Comparison of ENCODE assay signal across 20 mouse cellular contexts in the genomic region with DNA sequence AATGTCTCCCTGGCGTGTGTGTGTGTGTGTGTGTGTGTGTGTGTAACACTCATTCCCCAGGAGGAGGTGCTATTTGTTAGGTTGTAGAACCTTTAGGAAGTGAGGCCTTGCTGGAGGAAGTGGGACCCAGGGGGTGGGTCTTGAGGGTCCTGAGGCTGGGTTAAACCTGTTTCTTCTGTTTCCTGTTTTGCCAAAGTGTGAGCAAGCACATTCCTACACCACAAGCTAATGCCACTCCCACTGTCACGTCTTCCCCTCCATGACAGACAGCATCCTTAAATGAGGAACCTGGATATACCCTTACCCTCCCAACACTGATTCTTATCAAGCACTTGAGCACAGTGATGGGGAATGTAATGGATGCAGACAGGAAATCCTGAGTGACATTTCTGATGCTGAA.
"Had no signal": no experiment of that assay in that cellular context is flagged by ENCODE, and none has a peak within 500 bp of the region (broad histone marks: within the 10 kb centered on the region; RNA-seq: fewer than 3 reads in every experiment).

No protein-coding gene starts in this region.

- H3K27me3 ChIP-seq: limb, embryonic 13.5 days; liver, embryonic 13.5 days; midbrain, embryonic 12.5 days; midbrain, embryonic 15.5 days; neural tube, embryonic 12.5 days; neural tube, embryonic 15.5 days; stomach, embryonic 15.5 days had no signal

- H3K4me2 ChIP-seq: limb, embryonic 13.5 days; liver, embryonic 13.5 days; lung, embryonic 14.5 days; midbrain, embryonic 12.5 days; midbrain, embryonic 15.5 days; neural tube, embryonic 12.5 days; neural tube, embryonic 15.5 days; stomach, embryonic 15.5 days had no signal

- H3K9ac ChIP-seq: limb, embryonic 13.5 days; liver, embryonic 13.5 days; lung, embryonic 14.5 days; midbrain, embryonic 12.5 days; midbrain, embryonic 15.5 days; neural tube, embryonic 12.5 days; neural tube, embryonic 15.5 days; stomach, embryonic 15.5 days had no signal

- H3K36me3 ChIP-seq: limb, embryonic 10.5 days; limb, embryonic 13.5 days; liver, embryonic 13.5 days; midbrain, embryonic 12.5 days; midbrain, embryonic 15.5 days; neural tube, embryonic 12.5 days; neural tube, embryonic 15.5 days; stomach, embryonic 15.5 days had no signal

- H3K27ac ChIP-seq: layer of hippocampus, adult 2 months; limb, embryonic 10.5 days; limb, embryonic 13.5 days; liver, embryonic 13.5 days; midbrain, embryonic 12.5 days; midbrain, embryonic 15.5 days; neural tube, embryonic 12.5 days; neural tube, embryonic 15.5 days; stomach, embryonic 15.5 days had no signal

- ATAC-seq: inflammation-experienced regulatory T-cells, adult 6 months; midbrain, embryonic 15.5 days had no signal

- DNase-seq: kidney, postnatal 14 days; layer of hippocampus, adult 9-11 months; liver; liver, embryonic 13.5 days; lung, embryonic 14.5 days; lung, postnatal 10 days; lung, postnatal 4 days; right cerebral cortex, adult 18-20 months; right cerebral cortex, postnatal 14 days; right cerebral cortex, postnatal 4 days; thymus, postnatal 36 days had no signal

- H3K4me3 ChIP-seq: layer of hippocampus, adult 2 months; limb, embryonic 10.5 days; limb, embryonic 13.5 days; liver, embryonic 13.5 days; midbrain, embryonic 12.5 days; midbrain, embryonic 15.5 days; neural tube, embryonic 12.5 days; neural tube, embryonic 15.5 days; stomach, embryonic 15.5 days had no signal

- H3K9me3 ChIP-seq: limb, embryonic 10.5 days; limb, embryonic 13.5 days; liver, embryonic 13.5 days; midbrain, embryonic 12.5 days; midbrain, embryonic 15.5 days; neural tube, embryonic 12.5 days; neural tube, embryonic 15.5 days; stomach, embryonic 15.5 days had no signal

- H3K4me1 ChIP-seq: liver, embryonic 13.5 days; midbrain, embryonic 12.5 days; midbrain, embryonic 15.5 days; neural tube, embryonic 12.5 days; neural tube, embryonic 15.5 days; stomach, embryonic 15.5 days had no signal
